Mouse (Mus musculus) heart, adult 2 months (tissue): ENCODE data around the gene Tmem200c. TPM values are rescaled to one million over a fixed set of nuclear protein-coding genes. Genes with fewer than 3 reads are reported as not detected.

ENCODE experiments used
- DNase-seq, 2 experiments: peaks; one replicate each; pipeline ENCODE4 v3.0.0; 2021
- H3K27ac ChIP-seq: fragments of 200-600 bp; 2 replicates; pipeline ENCODE4 v1.8.1; 2022
- H3K27me3 ChIP-seq: fragments of 200-500 bp; 2 replicates; pipeline ENCODE4 v1.6.1; 2012; ENCODE audit warnings: mild to moderate bottlenecking, low read length, inconsistent platforms, mixed read lengths; ENCODE audit not compliant: control insufficient read depth, insufficient read depth
- H3K36me3 ChIP-seq: fragments of 200-500 bp; 2 replicates; pipeline ENCODE4 v1.6.1; 2012; ENCODE audit warnings: low read length, inconsistent platforms; ENCODE audit not compliant: control insufficient read depth, insufficient read depth
- H3K4me1 ChIP-seq: fragments of 200-500 bp; 2 replicates; pipeline ENCODE4 v1.6.1; 2011; ENCODE audit warnings: low read length; ENCODE audit not compliant: control insufficient read depth, insufficient read depth
- H3K4me3 ChIP-seq: fragments of 200-600 bp; 2 replicates; pipeline ENCODE4 v1.8.1; 2022
- H3K79me2 ChIP-seq: fragments of 200-500 bp; replicated peaks from 2 replicates; pipeline ENCODE4 v1.6.1; 2012; ENCODE audit warnings: mild to moderate bottlenecking, inconsistent platforms, low read length, moderate library complexity, mixed read lengths; ENCODE audit not compliant: control insufficient read depth, insufficient read depth
- H3K9ac ChIP-seq: fragments of 200-500 bp; 2 replicates; pipeline ENCODE4 v1.6.1; 2012; ENCODE audit warnings: low read depth, mild to moderate bottlenecking, control low read depth, inconsistent platforms, low read length, mixed read lengths
- CTCF ChIP-seq: fragments of 200-600 bp; IDR thresholded peaks from 2 replicates; pipeline ENCODE4 v1.8.1; 2022; ENCODE audit warnings: antibody characterized with exemption, mild to moderate bottlenecking, moderate library complexity
- EP300 ChIP-seq: fragments of 200-500 bp; IDR thresholded peaks from 2 replicates; pipeline ENCODE4 v1.6.1; 2011; ENCODE audit warnings: low read depth, low read length, control low read depth; ENCODE audit not compliant: insufficient read depth
- POLR2A ChIP-seq: fragments of 200-500 bp; IDR thresholded peaks from 2 replicates; pipeline ENCODE4 v1.6.1; 2011; ENCODE audit warnings: mild to moderate bottlenecking, low read depth, low read length, control low read depth; ENCODE audit not compliant: insufficient read depth
- WGBS: fragments of 180-500 bp; shearing (Covaris S2); methylation state at CpG from one replicate; pipeline ENCODE4 v1.1.7; 2018; 5-methylcytosine and 5-hydroxymethylcytosine counted together
- intact Hi-C: fragments of 180-260 bp; cut with DNase I; formaldehyde crosslinking; loops from one replicate; pipeline ENCODE4 v1.15.1; 2025
- polyA plus RNA-seq: library from polyadenylated mRNA; depleted of rRNA; stranded (reverse); fragments of >200 nt; gene quantifications from 2 replicates; pipeline ENCODE4 v1.2.3, GENCODE M21; 2012
- total RNA-seq, 2 experiments: library from RNA; stranded (reverse); gene quantifications; 2 replicates each; pipeline ENCODE4 v1.2.3; 2021

Gene Tmem200c
- total and polyA plus RNA-seq, 3 experiments = 0.02 to 0.23 TPM; not detected in 1

- Histone ChIP-seq H3K27me3 (peaks cover 21% of the 10 kb centered on the region), H3K79me2 (no peaks in the 10 kb centered on the region), H3K36me3 (no peaks in the 10 kb centered on the region), H3K4me3 (no peak overlapping the region), H3K4me1 (peaks cover 2% of the 10 kb centered on the region; the same call in 1 of the 2 replicates), H3K27ac (no peak overlapping the region), H3K9ac (no peak overlapping the region)
- TF ChIP-seq POLR2A (no peak), CTCF (no peak), EP300 (no peak)
- no peak for DNase-seq
- 19% methylated on average over 10 of the region's 10 CpGs for WGBS
- intact Hi-C loops = no loop called here
These were observed 14.1 kb downstream of the Tmem200c start for GRCm38 (mm10) chr17:68840572-68840939.

- H3K9ac ChIP-seq = peak overlapping the region; percentile 60
- intact Hi-C loops = no loop called here
- TF ChIP-seq CTCF (peak; percentile 70), POLR2A (no peak)
- H3K4me1 ChIP-seq = peaks cover 2% of the 10 kb centered on the region; the same call in 1 of the 2 replicates
- no peaks in the 10 kb centered on the region for H3K79me2 ChIP-seq
- peaks cover 21% of the 10 kb centered on the region for H3K27me3 ChIP-seq
- H3K27ac ChIP-seq = no peak overlapping the region
- H3K4me3 ChIP-seq = peak overlapping the region; percentile 36
- no peaks in the 10 kb centered on the region for H3K36me3 ChIP-seq
- peak; percentile 31 to 62 for DNase-seq
- WGBS = 1% methylated on average over 74 of the region's 75 CpGs
These were observed 14.9 kb downstream of the Tmem200c start for GRCm38 (mm10) chr17:68841097-68841891.

- Histone ChIP-seq H3K27me3 (peaks cover 21% of the 10 kb centered on the region), H3K79me2 (no peaks in the 10 kb centered on the region), H3K27ac (no peak overlapping the region), H3K36me3 (no peaks in the 10 kb centered on the region), H3K9ac (peak overlapping the region; percentile 60), H3K4me3 (peak overlapping the region; percentile 36), H3K4me1 (peaks cover 2% of the 10 kb centered on the region; the same call in 1 of the 2 replicates)
- TF ChIP-seq POLR2A (no peak), CTCF (no peak), EP300 (no peak)
- intact Hi-C loops = no loop called here
- DNase-seq = no peak
- WGBS = 3% methylated on average over 22 of the region's 22 CpGs
These were observed 15.4 kb downstream of the Tmem200c start for GRCm38 (mm10) chr17:68841892-68842252.

GRCm38 (mm10) chr17:68845931-68846330, 19.5 kb downstream of the Tmem200c start:
- no peak for DNase-seq
- Histone ChIP-seq H3K79me2 (no peaks in the 10 kb centered on the region), H3K9ac (no peak overlapping the region), H3K36me3 (no peaks in the 10 kb centered on the region), H3K27ac (no peak overlapping the region), H3K27me3 (peaks cover 11% of the 10 kb centered on the region), H3K4me1 (peaks cover 2% of the 10 kb centered on the region; the same call in 1 of the 2 replicates), H3K4me3 (no peak overlapping the region)
- intact Hi-C loops = no loop called here
- TF ChIP-seq POLR2A = no peak
- no peak for TF ChIP-seq EP300
- TF ChIP-seq CTCF = no peak
- 80% methylated on average over 5 of the region's 5 CpGs for WGBS

GRCm38 (mm10) chr17:68848739-68849138, 22.3 kb downstream of the Tmem200c start:
- Histone ChIP-seq H3K79me2 (no peaks in the 10 kb centered on the region), H3K4me1 (no peaks in the 10 kb centered on the region), H3K4me3 (no peak overlapping the region), H3K9ac (no peak overlapping the region), H3K36me3 (no peaks in the 10 kb centered on the region), H3K27ac (no peak overlapping the region), H3K27me3 (no peaks in the 10 kb centered on the region)
- DNase-seq = no peak
- TF ChIP-seq POLR2A (no peak), EP300 (no peak), CTCF (no peak)
- WGBS = 76% methylated on average over 6 of the region's 6 CpGs
- intact Hi-C loops = no loop called here

GRCm38 (mm10) chr17:68852171-68852966, 25.9 kb downstream of the Tmem200c start:
- Histone ChIP-seq H3K4me1 (no peaks in the 10 kb centered on the region), H3K36me3 (no peaks in the 10 kb centered on the region), H3K79me2 (no peaks in the 10 kb centered on the region), H3K4me3 (no peak overlapping the region), H3K27me3 (no peaks in the 10 kb centered on the region), H3K9ac (no peak overlapping the region), H3K27ac (no peak overlapping the region)
- WGBS = 77% methylated on average over 7 of the region's 7 CpGs
- TF ChIP-seq EP300 = no peak
- peak; percentile 75 for TF ChIP-seq CTCF
- TF ChIP-seq POLR2A = no peak
- intact Hi-C loops = loop anchor here (5.0 to 10.0 kb wide), 2 partner anchors 675 to 988 kb away; no protein-coding TSS in a partner anchor
- no peak for DNase-seq
